Mouse (Mus musculus): ENCODE measurements around the gene Taf3. TPM values are rescaled to one million over a fixed set of nuclear protein-coding genes. Genes with fewer than 3 reads are reported as not detected.

Gene Taf3
- total and polyA plus RNA-seq, 3 experiments: 5.5 to 30.8 (median 20.8) TPM

- TF ChIP-seq POLR2AphosphoS5 (IDR thresholded peaks at IDR 0.05; ENCODE audit: insufficient replicate concordance, low read depth, low read length) (no peak), GATA1 (IDR thresholded peaks at IDR 0.05; ENCODE audit: borderline replicate concordance, low read length) (no peak), GATA2 (IDR thresholded peaks at IDR 0.05; ENCODE audit: borderline replicate concordance, low read depth, low read length) (no peak), TAL1 (conservative IDR thresholded peaks at IDR 0.05; ENCODE audit: low read depth, low read length) (no peak), CTCF (IDR thresholded peaks at IDR 0.05; ENCODE audit: low read depth, low read length) (no peak)
- peaks cover 52% of the 10 kb centered on the region for H3K36me3 ChIP-seq (replicated peaks)
- no peak for ATAC-seq (ENCODE audit: extremely low read depth, insufficient number of reproducible peaks, low FRiP score, poor library complexity, severe bottlenecking)
Observed at GRCm38 (mm10) chr2:9943011-9943410, 105.4 kb downstream of the Taf3 start.

GRCm38 (mm10) chr2:9939250-9939649 lies 109.1 kb downstream of the Taf3 start:
- H3K4me1 ChIP-seq (ENCODE audit: insufficient read depth, low read depth, low read length): no peaks in the 10 kb centered on the region
- ATAC-seq (ENCODE audit: extremely low read depth, insufficient number of reproducible peaks, low FRiP score, poor library complexity, severe bottlenecking): no peak
- no peak for DNase-seq (ENCODE audit: low spot score)
- TF ChIP-seq POLR2AphosphoS5 (IDR thresholded peaks at IDR 0.05; ENCODE audit: insufficient replicate concordance, low read depth, low read length) (no peak), GATA1 (IDR thresholded peaks at IDR 0.05; ENCODE audit: borderline replicate concordance, low read length) (no peak), CTCF (IDR thresholded peaks at IDR 0.05; ENCODE audit: low read depth, low read length) (no peak), TAL1 (conservative IDR thresholded peaks at IDR 0.05; ENCODE audit: low read depth, low read length) (no peak), GATA2 (IDR thresholded peaks at IDR 0.05; ENCODE audit: borderline replicate concordance, low read depth, low read length) (no peak)
- H3K4me3 ChIP-seq (ENCODE audit: low read depth, low read length): no peak overlapping the region
- H3K27me3 ChIP-seq (ENCODE audit: insufficient read depth, low read length): no peaks in the 10 kb centered on the region
- H3K36me3 ChIP-seq (replicated peaks): peaks cover 64% of the 10 kb centered on the region
- H3K9me3 ChIP-seq (replicated peaks): no peaks in the 10 kb centered on the region

More at GRCm38 (mm10) chr2:9943011-9943410, 105.4 kb downstream of the Taf3 start:
- Histone ChIP-seq H3K4me3 (ENCODE audit: low read depth, low read length) (no peak overlapping the region), H3K9me3 (replicated peaks) (no peaks in the 10 kb centered on the region), H3K27me3 (ENCODE audit: insufficient read depth, low read length) (no peaks in the 10 kb centered on the region), H3K4me1 (ENCODE audit: insufficient read depth, low read depth, low read length) (peaks cover 2% of the 10 kb centered on the region; the same call in 1 of the 2 replicates)
- no peak for DNase-seq (ENCODE audit: low spot score)

- DNase-seq (ENCODE audit: low spot score) (no peak), ATAC-seq (ENCODE audit: extremely low read depth, insufficient number of reproducible peaks, low FRiP score, poor library complexity, severe bottlenecking) (no peak)
- Histone ChIP-seq H3K4me1 (ENCODE audit: insufficient read depth, low read depth, low read length) (no peaks in the 10 kb centered on the region), H3K9me3 (replicated peaks) (no peaks in the 10 kb centered on the region), H3K27me3 (ENCODE audit: insufficient read depth, low read length) (no peaks in the 10 kb centered on the region), H3K36me3 (replicated peaks) (peaks cover 66% of the 10 kb centered on the region), H3K4me3 (ENCODE audit: low read depth, low read length) (no peak overlapping the region)
- TF ChIP-seq GATA2 (IDR thresholded peaks at IDR 0.05; ENCODE audit: borderline replicate concordance, low read depth, low read length) (no peak), TAL1 (conservative IDR thresholded peaks at IDR 0.05; ENCODE audit: low read depth, low read length) (no peak), POLR2AphosphoS5 (IDR thresholded peaks at IDR 0.05; ENCODE audit: insufficient replicate concordance, low read depth, low read length) (no peak), GATA1 (IDR thresholded peaks at IDR 0.05; ENCODE audit: borderline replicate concordance, low read length) (no peak), CTCF (IDR thresholded peaks at IDR 0.05; ENCODE audit: low read depth, low read length) (no peak)
Observed at GRCm38 (mm10) chr2:9935965-9936364, 112.4 kb downstream of the Taf3 start.

GRCm38 (mm10) chr2:9926905-9927283 lies 121.5 kb downstream of the Taf3 start:
- Histone ChIP-seq H3K27me3 (ENCODE audit: insufficient read depth, low read length) (no peaks in the 10 kb centered on the region), H3K4me1 (ENCODE audit: insufficient read depth, low read depth, low read length) (peaks cover 5% of the 10 kb centered on the region; the same call in 1 of the 2 replicates), H3K36me3 (replicated peaks) (peaks cover 60% of the 10 kb centered on the region), H3K4me3 (ENCODE audit: low read depth, low read length) (no peak overlapping the region), H3K9me3 (replicated peaks) (no peaks in the 10 kb centered on the region)
- ATAC-seq (ENCODE audit: extremely low read depth, insufficient number of reproducible peaks, low FRiP score, poor library complexity, severe bottlenecking): no peak
- TF ChIP-seq GATA1 (IDR thresholded peaks at IDR 0.05; ENCODE audit: borderline replicate concordance, low read length): no peak
- TF ChIP-seq TAL1 (conservative IDR thresholded peaks at IDR 0.05; ENCODE audit: low read depth, low read length): no peak
- TF ChIP-seq CTCF (IDR thresholded peaks at IDR 0.05; ENCODE audit: low read depth, low read length): no peak
- no peak for TF ChIP-seq POLR2AphosphoS5 (IDR thresholded peaks at IDR 0.05; ENCODE audit: insufficient replicate concordance, low read depth, low read length)
- TF ChIP-seq GATA2 (IDR thresholded peaks at IDR 0.05; ENCODE audit: borderline replicate concordance, low read depth, low read length): no peak
- DNase-seq (ENCODE audit: low spot score): no peak

DNA sequence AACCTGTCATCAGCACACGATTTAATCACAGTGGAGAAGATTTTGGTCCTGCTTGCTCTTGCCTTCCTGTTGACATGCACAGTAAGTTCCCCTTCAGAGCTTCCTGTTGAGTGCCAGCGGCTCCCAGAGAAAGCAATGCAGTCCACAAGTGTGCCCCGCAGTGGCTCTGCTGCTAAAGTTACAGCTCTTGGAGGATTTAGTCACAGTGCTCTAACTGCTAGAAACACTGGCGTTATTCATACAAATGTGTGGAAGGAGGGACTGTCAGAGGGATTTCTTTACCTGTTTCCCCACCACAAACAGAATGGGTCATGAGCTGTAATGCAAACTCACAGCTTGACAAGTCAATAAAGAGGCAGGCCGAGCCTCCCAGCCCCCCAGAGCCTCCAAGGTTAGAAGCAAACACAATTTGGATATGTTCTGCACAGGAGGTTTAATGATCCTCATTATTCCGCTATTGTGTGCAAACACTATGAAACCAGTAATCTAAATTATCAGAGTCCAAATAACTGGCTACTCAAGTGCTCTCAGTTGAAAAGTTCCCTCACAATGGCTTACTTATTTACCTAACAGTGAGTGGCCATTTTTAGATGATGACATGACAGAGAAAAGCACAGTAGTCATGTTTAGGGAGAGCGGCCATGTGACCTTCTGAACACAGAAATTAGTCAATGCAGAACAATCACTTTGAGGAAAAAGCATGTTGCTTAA lies 122.0 kb downstream of the Taf3 start:
- peaks cover 6% of the 10 kb centered on the region; the same call in 1 of the 2 replicates for H3K4me1 ChIP-seq (ENCODE audit: insufficient read depth, low read depth, low read length)
- no peak for DNase-seq (ENCODE audit: low spot score)
- no peak overlapping the region for H3K4me3 ChIP-seq (ENCODE audit: low read depth, low read length)
- H3K36me3 ChIP-seq (replicated peaks): peaks cover 57% of the 10 kb centered on the region
- H3K27me3 ChIP-seq (ENCODE audit: insufficient read depth, low read length): no peaks in the 10 kb centered on the region
- ATAC-seq (ENCODE audit: extremely low read depth, insufficient number of reproducible peaks, low FRiP score, poor library complexity, severe bottlenecking): no peak
- no peaks in the 10 kb centered on the region for H3K9me3 ChIP-seq (replicated peaks)
- TF ChIP-seq POLR2AphosphoS5 (IDR thresholded peaks at IDR 0.05; ENCODE audit: insufficient replicate concordance, low read depth, low read length) (no peak), CTCF (IDR thresholded peaks at IDR 0.05; ENCODE audit: low read depth, low read length) (no peak), GATA2 (IDR thresholded peaks at IDR 0.05; ENCODE audit: borderline replicate concordance, low read depth, low read length) (no peak), TAL1 (conservative IDR thresholded peaks at IDR 0.05; ENCODE audit: low read depth, low read length) (no peak), GATA1 (IDR thresholded peaks at IDR 0.05; ENCODE audit: borderline replicate concordance, low read length) (no peak)

DNA sequence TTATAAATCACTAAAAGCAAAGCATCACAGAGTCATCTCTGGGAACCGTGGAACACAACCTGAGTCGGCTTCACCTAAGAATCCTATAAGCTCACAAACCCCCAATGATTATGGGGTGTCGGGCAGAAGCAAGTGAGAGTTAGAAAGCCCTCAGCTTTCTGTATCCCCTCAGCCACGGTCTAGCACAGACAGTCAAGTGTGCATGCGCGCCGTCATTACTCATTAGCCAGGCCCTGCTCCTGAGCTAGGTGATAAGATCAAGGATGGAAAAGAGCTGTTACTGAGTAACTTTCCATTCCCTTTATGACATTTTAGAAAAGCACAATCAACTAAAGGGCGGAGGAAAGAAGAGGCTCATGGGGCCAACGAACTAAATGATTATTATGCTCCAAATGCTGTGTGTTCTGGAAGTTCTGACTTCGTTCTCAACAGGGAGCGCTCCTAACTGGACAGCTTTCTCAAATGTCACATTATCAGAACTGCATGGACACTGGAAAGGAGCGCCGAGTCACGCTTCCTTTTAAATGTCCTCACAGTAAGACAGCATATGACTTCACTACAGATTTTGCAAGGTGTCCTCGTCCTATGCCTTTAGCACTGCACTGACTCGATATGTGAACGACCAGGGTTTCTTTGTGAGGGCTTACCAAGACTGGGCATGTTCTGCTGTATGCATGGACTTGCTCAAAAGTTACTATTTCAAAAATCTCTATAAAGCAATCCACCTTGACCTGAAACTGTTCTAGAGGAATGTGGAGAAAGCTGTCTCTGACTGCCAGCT lies 129.5 kb downstream of the Taf3 start:
- H3K27me3 ChIP-seq (ENCODE audit: insufficient read depth, low read length): no peaks in the 10 kb centered on the region
- ATAC-seq (ENCODE audit: extremely low read depth, insufficient number of reproducible peaks, low FRiP score, poor library complexity, severe bottlenecking) (no peak), DNase-seq (ENCODE audit: low spot score) (no peak)
- H3K4me3 ChIP-seq (ENCODE audit: low read depth, low read length): no peak overlapping the region
- peaks cover 8% of the 10 kb centered on the region; the same call in 1 of the 2 replicates for H3K4me1 ChIP-seq (ENCODE audit: insufficient read depth, low read depth, low read length)
- no peak for TF ChIP-seq TAL1 (conservative IDR thresholded peaks at IDR 0.05; ENCODE audit: low read depth, low read length)
- H3K36me3 ChIP-seq (replicated peaks): peaks cover 74% of the 10 kb centered on the region
- H3K9me3 ChIP-seq (replicated peaks): no peaks in the 10 kb centered on the region

All from G1E (cell line).